Mouse (Mus musculus): Measurements from ENCODE around the gene Pbx4.

Pbx4 gene

DNA sequence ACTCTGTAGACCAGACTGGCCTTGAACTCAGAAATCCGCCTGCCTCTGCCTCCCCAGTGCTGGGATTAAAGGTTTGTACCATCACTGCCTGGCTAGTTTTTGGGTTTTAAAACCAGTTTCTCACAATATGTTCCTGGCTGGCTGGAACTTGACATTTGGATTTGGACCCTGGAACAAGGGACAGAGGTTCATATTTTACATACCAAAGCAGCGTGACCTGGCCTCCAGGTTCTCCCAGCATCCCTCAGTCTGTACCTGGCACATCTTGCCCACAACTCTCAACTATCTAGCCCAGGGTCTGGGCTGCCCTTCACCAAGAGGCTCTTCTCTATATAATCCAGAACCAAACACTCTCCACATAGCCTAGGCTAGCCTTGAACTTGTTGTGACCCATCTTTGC lies 67.6 kb downstream of the Pbx4 start:
- no peak for DNase-seq (ENCODE audit: low spot score)

DNA sequence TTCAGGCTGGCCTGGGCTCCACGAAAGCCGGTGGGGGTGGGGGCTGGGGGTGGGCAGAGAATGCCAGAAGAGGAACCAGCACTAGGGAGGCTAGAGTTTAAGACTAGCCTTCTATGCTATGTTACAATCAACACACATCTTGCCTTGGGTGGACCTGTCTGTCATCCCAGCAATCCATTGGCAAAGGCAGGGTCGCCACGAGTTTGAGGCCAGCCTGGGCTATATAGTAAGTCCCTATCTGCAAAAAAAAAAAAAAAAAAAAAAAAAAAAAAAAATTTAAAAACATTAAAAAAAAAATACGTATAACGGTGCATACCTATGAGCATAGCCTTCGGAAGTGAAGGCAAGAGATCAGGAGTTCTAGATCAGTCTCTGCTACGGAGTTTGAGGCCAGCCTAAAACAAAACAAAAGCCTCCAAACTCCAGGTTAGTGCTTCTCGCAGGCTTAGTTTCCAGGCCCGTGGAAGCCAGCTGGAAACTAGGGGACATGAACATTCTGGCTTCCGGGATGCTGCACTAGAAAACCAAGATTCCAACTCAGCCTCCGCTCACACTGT lies 68.7 kb downstream of the Pbx4 start:
- DNase-seq (ENCODE audit: low spot score): no peak

DNA sequence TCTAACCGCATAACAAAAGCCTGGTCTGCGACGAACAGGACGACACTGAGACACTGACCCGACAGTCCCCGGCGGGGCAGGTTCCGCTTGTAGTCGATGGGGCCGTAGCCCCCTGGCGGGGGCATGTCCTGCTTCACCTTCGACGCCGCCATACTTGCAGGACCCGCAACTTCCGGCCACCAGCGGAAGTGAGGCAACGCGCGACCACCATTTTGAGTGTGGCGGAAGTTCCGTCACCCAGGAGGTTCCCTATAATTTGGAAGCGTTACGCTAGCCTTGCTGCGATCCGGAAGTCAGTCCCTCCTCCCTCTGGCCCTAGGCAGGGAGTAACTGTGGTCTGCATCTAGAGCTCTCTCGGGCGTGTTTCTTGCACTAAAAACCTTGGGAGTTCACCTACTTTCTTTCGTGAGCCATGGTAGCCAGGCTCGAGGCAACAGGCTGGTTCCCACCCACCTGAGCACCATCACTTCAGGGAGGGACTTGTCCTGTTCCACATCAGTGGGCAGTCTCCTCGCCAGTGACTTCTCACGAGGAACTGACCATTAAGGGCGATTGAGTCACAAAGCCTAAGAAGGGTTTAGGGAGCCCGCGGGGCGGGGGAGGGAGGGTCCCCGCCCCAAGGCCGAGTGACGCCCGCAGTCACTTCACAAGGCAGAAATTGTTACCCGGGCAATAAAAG lies 69.3 kb downstream of the Pbx4 start:
- peak; percentile 97 for DNase-seq (ENCODE audit: low spot score)

DNA sequence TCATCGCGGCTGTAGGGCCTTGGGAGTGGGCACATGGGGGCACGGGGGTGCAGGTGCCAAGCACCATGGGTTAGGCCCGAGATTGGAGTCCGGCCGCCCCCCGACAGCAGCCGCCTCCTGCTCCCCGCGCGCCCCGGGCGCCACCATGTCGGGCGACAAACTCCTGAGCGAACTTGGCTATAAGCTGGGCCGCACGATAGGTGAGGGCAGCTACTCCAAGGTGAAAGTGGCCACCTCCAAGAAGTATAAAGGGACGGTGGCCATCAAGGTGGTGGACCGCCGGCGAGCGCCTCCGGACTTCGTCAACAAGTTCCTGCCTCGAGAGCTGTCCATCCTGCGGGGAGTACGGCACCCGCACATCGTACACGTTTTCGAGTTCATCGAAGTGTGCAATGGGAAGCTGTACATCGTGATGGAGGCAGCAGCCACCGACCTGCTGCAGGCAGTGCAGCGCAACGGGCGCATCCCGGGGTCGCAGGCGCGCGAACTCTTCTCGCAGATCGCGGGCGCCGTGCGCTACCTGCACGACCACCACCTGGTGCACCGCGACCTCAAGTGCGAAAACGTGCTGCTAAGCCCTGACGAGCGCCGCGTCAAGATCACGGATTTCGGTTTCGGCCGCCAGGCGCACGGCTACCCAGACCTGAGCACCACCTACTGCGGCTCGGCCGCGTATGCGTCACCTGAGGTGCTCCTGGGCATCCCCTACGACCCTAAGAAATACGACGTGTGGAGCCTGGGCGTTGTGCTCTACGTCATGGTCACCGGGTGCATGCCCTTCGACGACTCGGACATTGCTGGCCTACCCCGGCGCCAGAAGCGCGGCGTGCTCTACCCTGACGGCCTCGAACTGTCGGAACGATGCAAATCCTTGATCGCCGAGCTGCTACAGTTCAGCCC lies 70.1 kb downstream of the Pbx4 start, which contains the start of the genes Tssk6, Ndufa13 and Yjefn3:
Tssk6 (plus strand) TSS at position 22 of the 900 bp plus-strand sequence.
Ndufa13 (minus strand) TSS at position 396 of the 900 bp plus-strand sequence.
Yjefn3 (minus strand) TSS at position 550 of the 900 bp plus-strand sequence.
- DNase-seq (ENCODE audit: low spot score): no peak

DNA sequence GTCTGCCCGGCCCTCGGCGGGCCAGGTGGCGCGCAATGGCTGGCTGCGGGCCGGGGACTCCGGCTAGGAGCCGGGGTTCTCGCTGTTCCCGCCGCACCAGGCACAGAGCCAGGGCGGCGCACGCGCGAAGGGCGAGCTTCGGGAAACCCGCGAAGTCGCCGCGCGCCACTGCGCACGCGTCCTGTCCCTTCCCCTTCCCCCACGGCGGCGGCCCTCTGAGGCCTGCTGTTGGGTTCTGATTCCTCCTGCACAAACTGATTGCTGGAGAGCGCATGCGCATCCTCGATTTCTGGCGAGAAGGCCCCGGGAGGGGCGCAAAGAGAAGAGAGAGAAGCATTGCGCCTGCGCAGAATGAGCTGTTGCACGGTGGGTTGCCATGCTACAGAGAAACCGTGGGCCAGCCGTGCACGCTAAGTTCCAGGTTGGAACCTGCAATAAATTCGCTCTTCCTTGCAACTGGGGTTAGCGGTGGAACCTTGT lies 70.8 kb downstream of the Pbx4 start:
- DNase-seq (ENCODE audit: low spot score): peak; percentile 99

DNA sequence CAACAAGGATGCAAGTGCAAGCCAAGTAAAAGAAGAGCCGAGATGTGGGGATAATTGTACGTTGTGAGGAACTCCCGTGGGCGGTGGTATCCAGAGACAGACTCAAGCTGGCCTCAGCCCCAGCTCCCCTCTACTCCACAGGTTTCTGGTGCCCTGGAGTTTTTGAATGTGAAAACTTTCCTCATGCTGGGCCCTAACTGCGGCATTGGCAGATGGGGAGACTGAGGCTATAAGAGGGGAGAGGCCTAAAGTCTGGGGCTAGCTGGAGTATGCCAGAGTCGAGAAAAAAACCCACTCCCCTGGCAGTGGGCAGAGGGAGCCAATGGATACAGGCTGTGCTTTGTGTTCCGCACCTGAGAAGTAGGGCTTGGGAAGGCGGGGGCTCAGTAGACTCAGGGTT lies 71.8 kb downstream of the Pbx4 start:
- no peak for DNase-seq (ENCODE audit: low spot score)

DNA sequence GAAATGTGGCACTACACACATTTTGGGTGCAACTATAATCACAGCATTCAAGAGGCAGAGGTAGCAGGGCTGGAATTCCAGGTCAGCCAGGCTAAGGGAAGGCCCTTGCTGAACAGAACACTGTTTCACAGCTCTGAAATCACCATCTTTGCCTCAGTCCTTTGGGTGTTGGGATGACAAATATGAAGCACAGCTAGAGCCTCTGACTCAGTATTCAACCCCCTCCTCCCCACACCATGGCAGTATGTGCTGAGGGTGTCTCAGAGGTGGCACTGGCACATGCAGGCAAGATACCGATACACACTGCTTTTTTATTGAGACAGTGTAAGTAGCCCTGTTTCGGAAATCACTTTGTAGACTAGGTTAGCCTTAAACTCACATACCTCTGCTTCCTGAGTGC lies 74.0 kb downstream of the Pbx4 start:
- DNase-seq (ENCODE audit: low spot score): no peak

DNA sequence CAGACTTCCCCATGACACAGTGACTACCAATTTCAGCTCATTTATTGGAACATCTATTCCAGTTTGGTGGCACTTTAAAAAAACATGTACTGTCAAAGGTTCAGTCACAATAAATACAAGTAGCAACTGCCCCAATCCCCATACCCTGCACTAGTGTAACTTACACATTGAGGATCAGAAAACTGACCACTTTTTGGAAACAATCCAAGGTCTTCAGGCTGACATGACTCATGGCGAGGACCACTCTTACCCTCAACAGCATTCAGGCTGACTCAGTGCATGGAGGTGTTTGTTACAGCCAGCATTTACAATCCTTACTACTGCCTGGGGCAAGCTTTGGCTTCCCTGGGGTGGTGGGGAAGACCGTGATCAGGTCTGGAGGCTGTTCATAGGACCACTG lies 74.8 kb downstream of the Pbx4 start:
- DNase-seq (ENCODE audit: low spot score): no peak

DNA sequence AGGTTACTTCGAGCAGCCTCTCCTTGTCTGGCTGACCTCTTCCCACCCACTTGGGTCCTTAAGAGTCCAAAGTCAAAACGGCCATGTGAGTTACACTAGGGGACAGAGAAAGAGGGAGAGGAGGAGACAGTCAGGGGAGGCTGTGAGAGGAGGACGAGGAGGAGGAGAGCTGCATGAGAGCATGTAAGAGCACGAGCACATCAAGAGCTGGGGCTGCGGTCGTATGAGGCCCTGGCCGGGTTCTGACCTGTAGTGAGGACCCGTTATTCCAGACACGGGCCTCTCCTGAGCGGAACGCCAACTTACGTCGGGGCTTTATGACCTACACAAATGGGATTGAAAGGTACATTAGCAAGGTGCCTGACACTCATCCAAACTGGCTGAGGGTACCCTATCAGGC lies 79.6 kb downstream of the Pbx4 start:
- DNase-seq (ENCODE audit: low spot score): no peak

DNA sequence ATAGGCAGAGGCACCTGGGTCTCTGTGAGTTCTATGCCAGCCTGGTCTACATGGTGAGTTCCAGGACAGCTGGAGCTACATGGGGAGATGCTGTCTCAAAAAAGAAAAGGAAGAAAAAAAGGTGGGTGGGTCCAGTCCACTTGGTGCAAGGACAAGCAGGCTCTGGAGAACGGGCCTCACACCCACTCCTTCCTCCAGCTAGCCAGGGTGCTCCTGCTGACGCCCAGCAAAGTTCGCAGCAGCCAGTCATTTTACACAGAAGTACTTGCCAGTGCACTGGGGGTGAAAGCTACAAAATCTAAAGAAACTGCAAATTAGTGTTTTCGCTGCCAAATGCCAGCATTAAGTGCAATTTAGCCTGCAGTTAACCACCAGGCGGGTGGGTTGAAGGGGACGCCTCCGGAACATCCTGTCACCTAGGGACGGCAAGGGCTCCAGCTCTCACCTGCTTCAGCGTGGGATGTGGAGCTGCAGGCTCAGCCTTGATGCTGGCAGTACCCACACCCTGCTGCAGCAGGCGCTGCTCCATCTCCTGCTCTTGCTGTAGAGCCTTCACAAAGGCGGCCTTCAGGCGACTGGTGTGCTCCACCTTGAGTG lies 80.3 kb downstream of the Pbx4 start:
- no peak for DNase-seq (ENCODE audit: low spot score)

DNA sequence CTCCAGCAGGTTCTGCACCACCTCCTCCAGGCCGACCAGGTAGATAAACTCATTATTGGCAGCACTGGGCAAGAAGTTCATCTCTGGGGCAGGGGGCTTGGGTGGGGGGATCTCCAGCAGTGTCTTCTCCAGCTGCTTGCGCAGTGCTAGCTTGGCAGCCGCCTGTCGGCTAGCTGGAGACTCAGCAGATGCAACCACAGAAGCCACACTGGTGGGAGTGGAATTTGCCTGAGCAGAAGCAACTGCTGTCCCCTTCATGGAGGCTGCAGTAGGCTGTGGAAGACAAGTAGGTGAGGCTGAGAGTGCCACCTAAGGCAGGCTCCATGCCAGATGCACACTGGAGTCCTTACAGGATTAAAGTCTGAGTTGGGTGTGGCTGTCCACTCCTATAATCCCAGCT lies 82.2 kb downstream of the Pbx4 start:
- no peak for DNase-seq (ENCODE audit: low spot score)

DNA sequence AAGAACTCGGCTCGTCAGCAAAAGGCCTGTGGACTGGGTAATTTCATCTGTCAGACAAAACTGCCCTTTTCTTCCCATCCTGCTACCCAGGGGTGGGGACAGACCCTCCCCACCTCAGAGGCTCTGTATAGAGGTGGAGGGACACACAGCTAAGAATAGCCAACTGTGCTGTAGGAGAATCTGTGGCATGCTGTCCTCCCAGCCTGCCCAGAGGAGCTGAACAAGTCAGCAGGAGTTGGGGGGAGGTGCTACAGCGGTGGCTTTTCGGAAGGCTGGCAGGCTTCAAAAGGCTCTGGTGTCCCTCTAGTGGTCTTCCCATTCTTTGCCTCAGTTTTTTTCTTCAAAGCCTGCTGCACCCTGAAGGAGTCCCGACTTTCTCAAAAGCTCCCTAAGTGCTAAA lies 83.5 kb downstream of the Pbx4 start:
- no peak for DNase-seq (ENCODE audit: low spot score)

DNA sequence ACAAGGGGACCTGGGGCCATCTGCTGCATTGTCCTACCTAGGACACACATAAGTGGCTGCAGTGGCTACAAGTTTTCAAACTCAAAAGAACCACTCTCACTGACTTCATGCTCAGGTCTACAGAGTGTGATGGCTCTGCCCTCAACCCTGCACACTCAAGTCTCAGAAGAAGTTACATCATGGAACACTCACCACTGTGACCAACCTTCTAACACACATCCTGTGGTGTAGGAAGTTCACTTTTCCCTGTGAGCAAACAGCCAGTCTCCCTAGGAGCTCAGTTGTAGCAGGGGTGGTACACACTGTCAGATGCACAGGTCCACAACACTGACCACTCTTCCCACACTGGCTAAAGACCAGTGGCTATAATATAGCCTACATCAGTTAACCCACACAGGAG lies 86.2 kb downstream of the Pbx4 start:
- DNase-seq (ENCODE audit: low spot score): no peak

DNA sequence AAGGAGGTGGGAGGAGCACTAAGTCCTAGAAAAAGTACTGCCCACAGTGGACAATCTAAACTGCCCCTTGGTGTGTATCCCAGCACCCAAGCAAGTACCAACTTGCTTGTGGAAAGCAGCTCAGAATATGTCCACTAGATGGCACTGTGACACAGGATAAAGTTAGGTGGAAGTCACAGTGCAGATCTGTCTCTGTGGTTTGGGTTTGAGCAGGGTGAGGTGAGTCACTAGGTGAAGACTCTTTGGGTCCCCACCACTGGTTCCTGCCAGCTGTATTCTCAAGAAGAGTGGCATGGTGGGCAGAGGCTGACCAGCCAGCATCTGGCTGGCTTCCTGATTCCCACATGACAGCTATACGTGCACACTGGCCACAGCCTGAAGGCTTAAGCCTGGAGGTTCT lies 86.7 kb downstream of the Pbx4 start:
- peak; percentile 85 for DNase-seq (ENCODE audit: low spot score)

DNA sequence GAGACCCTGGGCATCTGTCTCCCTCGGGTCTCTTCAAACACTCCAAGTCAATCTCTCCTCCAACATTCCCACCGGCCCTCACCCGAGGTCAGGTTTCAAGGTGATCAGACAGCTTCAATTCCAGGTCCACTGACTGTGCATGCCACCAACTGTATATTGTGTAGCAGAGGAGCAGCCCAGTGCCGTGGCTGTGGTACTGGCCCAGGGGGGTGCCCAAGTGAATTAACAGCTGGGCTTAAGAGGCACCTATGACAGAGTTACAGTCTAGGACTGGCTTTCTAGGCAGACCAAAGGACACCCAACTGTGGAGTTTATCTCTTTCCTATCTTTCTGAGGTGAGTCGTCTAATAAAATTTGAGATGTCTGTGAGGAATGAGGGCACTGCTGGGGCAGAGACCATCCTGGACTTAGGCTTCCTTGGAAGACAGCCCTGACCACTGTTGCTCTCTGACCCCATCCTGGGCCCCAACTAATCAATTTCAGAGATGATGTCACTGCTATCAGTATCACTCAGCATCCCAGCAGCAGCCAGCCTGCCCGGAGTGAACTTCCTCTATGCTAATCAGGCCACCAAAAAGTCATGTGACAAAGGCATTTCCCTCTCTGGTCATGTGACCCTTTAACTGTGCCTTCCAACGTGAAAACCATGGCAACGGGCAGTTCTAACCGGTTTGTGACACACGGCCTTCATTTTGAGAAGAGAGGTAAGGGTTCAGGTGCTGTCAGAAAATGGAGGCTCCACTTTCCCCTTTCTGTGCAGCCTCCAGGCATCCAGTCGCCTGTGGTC lies 87.8 kb downstream of the Pbx4 start:
- peak; percentile 80 for DNase-seq (ENCODE audit: low spot score)

DNA sequence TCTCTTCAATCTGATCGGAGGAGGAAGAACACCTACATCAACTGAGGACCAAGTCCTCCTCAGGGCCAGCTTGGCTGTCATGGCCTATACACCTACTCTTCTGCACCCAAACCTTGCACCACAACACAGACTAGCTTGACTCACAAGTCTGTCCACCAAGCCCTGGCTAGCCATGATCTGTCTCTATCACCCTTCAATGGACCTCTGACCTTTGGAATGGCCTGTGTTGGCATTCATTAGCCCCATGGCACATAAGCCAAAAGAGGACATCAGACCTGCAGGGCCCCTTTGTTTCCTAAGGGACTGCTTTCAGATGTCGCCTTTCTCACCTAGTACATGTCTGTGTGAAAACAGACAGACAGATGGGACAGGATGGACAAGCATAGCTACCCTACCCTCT lies 88.8 kb downstream of the Pbx4 start:
- no peak for DNase-seq (ENCODE audit: low spot score)

Data from lung, postnatal 25 days (tissue).